Mouse (Mus musculus) cortical plate, adult 2 months (tissue): ENCODE measurements around the gene Ldlrap1.

Source experiments
- CTCF ChIP-seq: fragments of 200-500 bp; IDR thresholded peaks from 2 replicates; pipeline ENCODE4 v1.5.1; 2011; ENCODE audit warnings: mild to moderate bottlenecking, control low read depth, low read length; ENCODE audit not compliant: insufficient read depth; ENCODE audit errors: extremely low read depth
- POLR2A ChIP-seq: fragments of 200-500 bp; IDR thresholded peaks from 2 replicates; pipeline ENCODE4 v1.6.1; 2011; ENCODE audit warnings: mild to moderate bottlenecking, low read length, control low read depth; ENCODE audit not compliant: insufficient read depth; ENCODE audit errors: extremely low read depth

GRCm38 (mm10) chr4:134752911-134753426 lies 14.9 kb downstream of the Ldlrap1 start:
- TF ChIP-seq CTCF, result no peak
- TF ChIP-seq POLR2A, result no peak
